Mouse (Mus musculus): ENCODE results near the gene Itprid2.

GRCm38 (mm10) chr2:79647728-79648127, 12.6 kb downstream of the Itprid2 start:
- TF ChIP-seq TAL1 (IDR thresholded peaks at IDR 0.05; ENCODE audit: low read length): no peak
- TF ChIP-seq GATA1 (IDR thresholded peaks at IDR 0.05; ENCODE audit: low read length): no peak
